Mouse (Mus musculus) stomach, embryonic 14.5 days (tissue): ENCODE results near the gene Spata5. TPM values are rescaled to one million over a fixed set of nuclear protein-coding genes. Genes with fewer than 3 reads are reported as not detected.

Experiments
- ATAC-seq: fragments of 200-750 bp; cut with Nextera tagmentation; 2 replicates; pipeline ENCODE4 v1.8.0; 2017; ENCODE audit warnings: low read depth, moderate TSS enrichment; ENCODE audit not compliant: insufficient number of reproducible peaks, insufficient read depth, low FRiP score
- H3K27ac ChIP-seq: fragments of 300-500 bp; sonication (generic); 2 replicates; pipeline ENCODE4 v1.5.1; 2014; ENCODE audit warnings: mild to moderate bottlenecking, low read length, moderate library complexity, mixed read lengths
- H3K27me3 ChIP-seq: fragments of 300-500 bp; sonication (generic); 2 replicates; pipeline ENCODE4 v1.6.1; 2014; ENCODE audit warnings: low read length, control low read depth, mixed read lengths; ENCODE audit not compliant: control insufficient read depth, insufficient read depth
- H3K36me3 ChIP-seq: fragments of 300-500 bp; sonication (generic); 2 replicates; pipeline ENCODE4 v1.6.1; 2014; ENCODE audit warnings: mild to moderate bottlenecking, control low read depth, low read length, moderate library complexity, mixed read lengths; ENCODE audit not compliant: control insufficient read depth, insufficient read depth
- H3K4me1 ChIP-seq: fragments of 300-500 bp; sonication (generic); 2 replicates; pipeline ENCODE4 v1.6.1; 2014; ENCODE audit warnings: low read length, control low read depth, mixed read lengths; ENCODE audit not compliant: control insufficient read depth, insufficient read depth
- H3K4me2 ChIP-seq: fragments of 300-500 bp; sonication (generic); replicated peaks from 2 replicates; pipeline ENCODE4 v1.6.1; 2014; ENCODE audit warnings: low read depth, low read length, control low read depth
- H3K4me3 ChIP-seq: fragments of 300-500 bp; sonication (generic); 2 replicates; pipeline ENCODE4 v1.5.1; 2014; ENCODE audit warnings: low read depth, low read length, control low read depth
- H3K9ac ChIP-seq: fragments of 300-500 bp; sonication (generic); replicated peaks from 2 replicates; pipeline ENCODE4 v1.6.1; 2014; ENCODE audit warnings: low read depth, mild to moderate bottlenecking, control low read depth, low read length, moderate library complexity, mixed read lengths
- H3K9me3 ChIP-seq: fragments of 300-500 bp; sonication (generic); 2 replicates; pipeline ENCODE4 v1.6.1; 2016; ENCODE audit warnings: low read depth, low read length, control low read depth; ENCODE audit not compliant: control insufficient read depth
- WGBS: fragments of 180-500 bp; shearing (Covaris S2); extraction: QIAGEN DNeasy Blood & Tissue Kit; methylation state at CpG from one replicate; pipeline ENCODE4 v1.1.7; 2014; 5-methylcytosine and 5-hydroxymethylcytosine counted together
- polyA plus RNA-seq: library from polyadenylated mRNA; unstranded; fragments of >200 nt; fragmentation: Nextera tagmentation; extraction: Ambion mirVana; gene quantifications from 2 replicates; pipeline ENCODE4 v1.2.1, GENCODE M21; 2014

Gene Spata5
- polyA plus RNA-seq, 1 experiment from 2014 or later = 40.8 TPM

- Histone ChIP-seq H3K9me3 (no peaks in the 10 kb centered on the region), H3K36me3 (no peaks in the 10 kb centered on the region), H3K4me1 (0 out of 2 replicates have a peak, but pooled peaks cover 6% of the 10 kb centered on the region), H3K27ac (no peak overlapping the region), H3K4me3 (no peak overlapping the region), H3K9ac (no peak overlapping the region), H3K27me3 (no peaks in the 10 kb centered on the region), H3K4me2 (no peak overlapping the region)
- no peak for ATAC-seq
- WGBS = 69% methylated on average over 6 of the region's 6 CpGs
Measured at GRCm38 (mm10) chr3:37383096-37383765, 36.5 kb upstream of the Spata5 start.

GRCm38 (mm10) chr3:37387310-37387709 lies 32.4 kb upstream of the Spata5 start:
- H3K36me3 ChIP-seq = no peaks in the 10 kb centered on the region
- no peak overlapping the region for H3K4me3 ChIP-seq
- ATAC-seq = no peak
- no peak overlapping the region for H3K4me2 ChIP-seq
- H3K27me3 ChIP-seq = no peaks in the 10 kb centered on the region
- H3K27ac ChIP-seq = no peak overlapping the region
- no peaks in the 10 kb centered on the region for H3K9me3 ChIP-seq
- WGBS = 84% methylated on average over 6 of the region's 6 CpGs
- no peak overlapping the region for H3K9ac ChIP-seq
- no peaks in the 10 kb centered on the region for H3K4me1 ChIP-seq

- H3K4me3 ChIP-seq = no peak overlapping the region
- 91% methylated on average over 5 of the region's 5 CpGs for WGBS
- 0 out of 2 replicates have a peak, but pooled peaks cover 9% of the 10 kb centered on the region for H3K4me1 ChIP-seq
- H3K27me3 ChIP-seq = no peaks in the 10 kb centered on the region
- no peak overlapping the region for H3K9ac ChIP-seq
- ATAC-seq = no peak
- no peak overlapping the region for H3K4me2 ChIP-seq
- no peak overlapping the region for H3K27ac ChIP-seq
- no peaks in the 10 kb centered on the region for H3K9me3 ChIP-seq
- H3K36me3 ChIP-seq = no peaks in the 10 kb centered on the region
Measured at GRCm38 (mm10) chr3:37396930-37397608, 22.6 kb upstream of the Spata5 start.

GRCm38 (mm10) chr3:37397646-37398045 lies 22.1 kb upstream of the Spata5 start:
- no peak overlapping the region for H3K27ac ChIP-seq
- ATAC-seq = no peak
- no peak overlapping the region for H3K4me3 ChIP-seq
- H3K9me3 ChIP-seq = no peaks in the 10 kb centered on the region
- no peak overlapping the region for H3K9ac ChIP-seq
- no peaks in the 10 kb centered on the region for H3K27me3 ChIP-seq
- no peaks in the 10 kb centered on the region for H3K36me3 ChIP-seq
- 82% methylated on average over 3 of the region's 3 CpGs for WGBS
- 0 out of 2 replicates have a peak, but pooled peaks cover 9% of the 10 kb centered on the region for H3K4me1 ChIP-seq
- no peak overlapping the region for H3K4me2 ChIP-seq

DNA sequence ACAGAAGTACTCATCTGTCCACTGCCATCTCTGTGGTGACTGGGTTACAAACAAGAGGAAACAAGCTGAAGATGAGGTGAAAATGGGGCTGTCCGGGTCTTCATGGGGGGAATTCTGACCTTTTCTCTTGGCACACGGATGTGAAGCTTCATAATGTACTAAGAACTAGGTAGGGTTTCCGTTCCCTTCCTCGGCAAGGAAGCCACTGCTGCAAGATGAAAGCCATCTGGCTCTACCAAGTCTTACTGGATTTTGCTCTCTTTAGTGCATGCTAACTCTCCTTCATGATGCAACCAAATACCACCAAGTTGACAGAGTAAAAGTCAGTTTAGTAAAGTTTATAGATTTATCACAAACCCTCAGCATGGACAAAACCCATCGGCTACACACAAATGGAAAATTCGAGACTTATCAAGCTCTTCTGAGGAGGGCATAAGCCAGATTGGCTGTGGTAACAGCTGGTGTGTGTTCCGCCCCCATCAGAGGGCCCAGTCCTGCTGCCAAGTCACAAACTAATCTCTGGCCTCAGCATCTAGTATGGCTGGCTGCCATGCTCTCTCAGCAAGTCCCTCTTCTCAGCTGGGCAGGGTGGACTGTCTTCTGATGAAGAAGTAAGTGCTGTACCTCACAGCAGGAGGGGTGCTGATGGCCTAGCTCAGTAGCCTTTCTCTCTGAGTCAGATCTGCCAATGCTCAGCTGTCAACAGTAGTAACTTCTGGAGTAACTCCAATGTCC lies 20.9 kb upstream of the Spata5 start:
- Histone ChIP-seq H3K9me3 (no peaks in the 10 kb centered on the region), H3K27me3 (no peaks in the 10 kb centered on the region), H3K27ac (peak overlapping the region; percentile 21; the same call in 1 of the 2 replicates), H3K4me1 (0 out of 2 replicates have a peak, but pooled peaks cover 9% of the 10 kb centered on the region), H3K4me3 (no peak overlapping the region), H3K4me2 (no peak overlapping the region), H3K36me3 (no peaks in the 10 kb centered on the region), H3K9ac (no peak overlapping the region)
- WGBS = 66% methylated on average over 7 of the region's 7 CpGs
- ATAC-seq = no peak; the same call in 1 of the 2 replicates

DNA sequence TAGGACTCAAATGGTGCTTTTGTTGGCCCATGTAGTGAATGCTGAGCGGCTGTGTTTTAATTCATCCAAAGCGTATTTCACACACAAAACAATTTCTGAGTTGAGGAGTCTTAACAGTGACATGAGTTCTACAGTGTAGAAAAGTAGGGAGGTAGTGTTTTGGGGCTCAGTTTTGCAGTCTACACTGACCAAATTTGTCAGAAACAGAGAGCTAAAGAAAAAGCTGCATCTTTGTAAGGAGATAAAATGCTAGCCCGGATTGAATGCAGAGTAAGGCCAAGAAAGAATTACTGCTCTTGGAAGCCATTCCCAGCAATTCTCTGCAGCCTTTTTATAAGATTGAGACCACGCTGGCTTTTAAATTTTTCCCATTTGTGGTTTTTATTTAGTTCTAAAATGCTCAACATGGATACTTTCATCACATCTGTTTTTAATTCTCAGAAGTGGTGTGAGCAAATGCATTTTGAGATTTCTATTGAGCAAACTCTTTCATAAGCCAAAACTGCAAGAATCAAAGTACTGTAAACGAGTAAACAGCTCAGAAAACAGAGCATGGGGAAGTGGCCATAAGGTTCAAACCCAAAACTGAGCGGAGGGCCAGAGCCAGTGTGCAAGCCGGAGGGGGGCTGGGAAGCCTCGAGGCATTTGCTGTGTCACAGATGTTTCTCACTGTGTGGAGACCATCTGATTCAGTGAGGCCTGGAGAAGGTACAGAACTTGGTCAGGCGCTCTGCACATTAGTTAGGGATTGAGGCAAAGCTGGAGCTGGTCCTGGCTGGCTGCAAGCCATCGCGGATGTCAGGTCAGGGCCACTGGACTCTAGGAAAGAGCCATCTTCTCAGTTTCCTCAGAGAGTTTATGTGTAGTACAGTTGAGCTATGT lies 17.7 kb upstream of the Spata5 start:
- ATAC-seq = 0 out of 2 replicates have a peak, but pooled peaks have one; percentile 28
- Histone ChIP-seq H3K9me3 (no peaks in the 10 kb centered on the region), H3K4me1 (0 out of 2 replicates have a peak, but pooled peaks cover 9% of the 10 kb centered on the region), H3K27ac (peak overlapping the region; percentile 16; the same call in 1 of the 2 replicates), H3K4me3 (no peak overlapping the region), H3K9ac (no peak overlapping the region), H3K27me3 (no peaks in the 10 kb centered on the region), H3K36me3 (no peaks in the 10 kb centered on the region), H3K4me2 (no peak overlapping the region)
- 79% methylated on average over 11 of the region's 11 CpGs for WGBS

- Histone ChIP-seq H3K4me2 (no peak overlapping the region), H3K36me3 (no peaks in the 10 kb centered on the region), H3K27ac (no peak overlapping the region), H3K4me1 (no peaks in the 10 kb centered on the region), H3K4me3 (no peak overlapping the region), H3K9ac (no peak overlapping the region), H3K9me3 (no peaks in the 10 kb centered on the region), H3K27me3 (no peaks in the 10 kb centered on the region)
- no peak for ATAC-seq
Measured at GRCm38 (mm10) chr3:37407598-37407997, 12.1 kb upstream of the Spata5 start.

- Histone ChIP-seq H3K36me3 (no peaks in the 10 kb centered on the region), H3K4me3 (no peak overlapping the region), H3K4me1 (peaks cover under 1% of the 10 kb centered on the region; the same call in 1 of the 2 replicates), H3K27ac (no peak overlapping the region), H3K27me3 (no peaks in the 10 kb centered on the region), H3K9me3 (no peaks in the 10 kb centered on the region), H3K9ac (no peak overlapping the region), H3K4me2 (no peak overlapping the region)
- no peak for ATAC-seq
- WGBS = 86% methylated on average over 3 of the region's 3 CpGs
Measured at GRCm38 (mm10) chr3:37413446-37413845, 6.2 kb upstream of the Spata5 start.
